Mouse (Mus musculus) liver, embryonic 14.5 days (tissue): ENCODE measurements at regions not wholly inside any gene's neighbourhood (a gene's known extent, or its start where the extent isn't known, plus 50 kb on each side); places are given as distances from the start of the nearest gene placed in this dataset.

ENCODE experiments used
- CTCF ChIP-seq: IDR thresholded peaks from 2 replicates; pipeline ENCODE4 v1.5.1; 2016; ENCODE audit warnings: antibody characterized with exemption, low read depth, control low read depth
- EP300 ChIP-seq: IDR thresholded peaks from 2 replicates; pipeline ENCODE4 v1.6.1; 2016; ENCODE audit warnings: antibody characterized with exemption, low read depth

DNA sequence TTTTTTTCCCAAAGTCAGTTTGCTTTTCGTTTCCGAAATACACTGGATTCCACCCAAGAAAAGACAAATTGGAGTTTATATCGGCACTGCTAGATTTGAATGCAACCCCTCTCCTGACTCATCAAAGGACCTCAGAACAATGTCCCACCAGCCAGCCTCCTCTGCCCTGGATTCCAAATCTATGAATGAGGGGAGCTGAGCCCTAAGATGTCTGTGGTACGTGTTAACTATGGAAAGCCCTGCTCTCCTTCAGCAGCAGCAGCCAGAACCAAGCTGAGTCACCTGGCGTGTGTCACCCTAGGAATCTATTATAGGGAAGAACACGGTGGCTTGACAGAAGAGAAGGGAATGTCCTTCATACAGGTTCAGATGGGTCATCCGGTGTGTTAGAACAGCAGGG lies 167.9 kb downstream of the Cdc5l start:
- TF ChIP-seq EP300 (no peak), CTCF (no peak)
